Mouse (Mus musculus) kidney, adult 2 months (tissue): ENCODE data around the gene Irak1bp1. TPM values are rescaled to one million over a fixed set of nuclear protein-coding genes. Genes with fewer than 3 reads are reported as not detected.

Source experiments
- DNase-seq: peaks from one replicate; pipeline ENCODE4 v3.0.0; 2021
- H3K27ac ChIP-seq: fragments of 200-500 bp; 2 replicates; pipeline ENCODE4 v1.5.1; 2012; ENCODE audit warnings: low read depth, low read length, control low read depth, inconsistent platforms; ENCODE audit not compliant: insufficient read depth
- H3K27me3 ChIP-seq: fragments of 200-500 bp; replicated peaks from 2 replicates; pipeline ENCODE4 v1.6.1; 2012; ENCODE audit warnings: mild to moderate bottlenecking, moderate library complexity, low read length, inconsistent platforms; ENCODE audit not compliant: control insufficient read depth, insufficient read depth
- H3K36me3 ChIP-seq: fragments of 200-500 bp; 2 replicates; pipeline ENCODE4 v1.6.1; 2012; ENCODE audit warnings: mild to moderate bottlenecking, moderate library complexity, low read length, inconsistent platforms; ENCODE audit not compliant: control insufficient read depth, insufficient read depth
- H3K4me1 ChIP-seq: fragments of 200-500 bp; 2 replicates; pipeline ENCODE4 v1.6.1; 2011; ENCODE audit warnings: low read length; ENCODE audit not compliant: control insufficient read depth, insufficient read depth
- H3K4me3 ChIP-seq: fragments of 200-500 bp; 2 replicates; pipeline ENCODE4 v1.5.1; 2011; ENCODE audit warnings: mild to moderate bottlenecking, low read depth, low read length, control low read depth; ENCODE audit not compliant: insufficient read depth
- CTCF ChIP-seq: fragments of 200-500 bp; conservative IDR thresholded peaks from 2 replicates; pipeline ENCODE4 v1.5.1; 2011; ENCODE audit warnings: low read depth, mild to moderate bottlenecking, control low read depth, low read length, moderate library complexity, mixed read lengths; ENCODE audit not compliant: insufficient read depth, insufficient read length
- POLR2A ChIP-seq: fragments of 200-500 bp; IDR thresholded peaks from one replicate; pipeline ENCODE4 v1.6.1; 2011; ENCODE audit warnings: low read depth, low read length, control low read depth
- WGBS: fragments of 180-500 bp; shearing (Covaris S2); methylation state at CpG from one replicate; pipeline ENCODE4 v1.1.7; 2018; 5-methylcytosine and 5-hydroxymethylcytosine counted together
- polyA plus RNA-seq: library from polyadenylated mRNA; depleted of rRNA; stranded (reverse); fragments of >200 nt; gene quantifications from 2 replicates; pipeline ENCODE4 v1.2.3, GENCODE M21; 2012; rRNA removed

Gene Irak1bp1
- polyA plus RNA-seq, 1 experiment, result 11.6 TPM

- WGBS, result 86% methylated on average over 1 of the region's 1 CpGs
- DNase-seq, result no peak
- no peaks in the 10 kb centered on the region for H3K4me1 ChIP-seq
- H3K36me3 ChIP-seq, result peaks cover 9% of the 10 kb centered on the region
- TF ChIP-seq POLR2A, result no peak
- TF ChIP-seq CTCF, result no peak
- no peak overlapping the region for H3K4me3 ChIP-seq
- no peak overlapping the region for H3K27ac ChIP-seq
- no peaks in the 10 kb centered on the region for H3K27me3 ChIP-seq
These were observed 47.7 kb downstream of the Irak1bp1 start for GRCm38 (mm10) chr9:82877078-82877477.

GRCm38 (mm10) chr9:82884177-82884576 lies 54.8 kb downstream of the Irak1bp1 start:
- no peak for DNase-seq
- Histone ChIP-seq H3K27ac (no peak overlapping the region), H3K27me3 (no peaks in the 10 kb centered on the region), H3K4me1 (no peaks in the 10 kb centered on the region), H3K4me3 (no peak overlapping the region), H3K36me3 (peaks cover 7% of the 10 kb centered on the region)
- TF ChIP-seq CTCF, result no peak
- no peak for TF ChIP-seq POLR2A

GRCm38 (mm10) chr9:82888645-82889044 lies 59.3 kb downstream of the Irak1bp1 start:
- Histone ChIP-seq H3K4me3 (no peak overlapping the region), H3K27me3 (no peaks in the 10 kb centered on the region), H3K27ac (no peak overlapping the region), H3K36me3 (peaks cover 7% of the 10 kb centered on the region; the same call in 1 of the 2 replicates), H3K4me1 (no peaks in the 10 kb centered on the region)
- DNase-seq, result no peak
- TF ChIP-seq CTCF (no peak), POLR2A (no peak)

Other genes starting within 250 kb of the Irak1bp1 start
- gene Phip, start 146.0 kb downstream of the Irak1bp1 start, polyA plus RNA-seq, result 2.5 and 2.9 TPM in 2 replicates